ENCODE assay signal across 8 mouse cellular contexts in genomic region chr2:75589452-75589851, GRCm38 (mm10).
DNase-seq lines count a peak whose midpoint lies in the region; ATAC-seq lines count a peak whose summit lies in the region.

No protein-coding gene starts in this region.

- no peaks in the 10 kb centered on the region for H3K9me3 ChIP-seq in intestine, embryonic 15.5 days
- no peaks in the 10 kb centered on the region for H3K9me3 ChIP-seq in midbrain, embryonic 12.5 days

- peaks cover 8% of the 10 kb centered on the region; the same call in 1 of the 2 replicates for H3K27me3 ChIP-seq in intestine, embryonic 15.5 days (replicated peaks)
- peaks cover 16% of the 10 kb centered on the region for H3K27me3 ChIP-seq in midbrain, embryonic 12.5 days

- no peak for ATAC-seq in cerebellum, adult (ENCODE audit: insufficient number of reproducible peaks, low FRiP score, low TSS enrichment)
- ATAC-seq in intestine, embryonic 15.5 days = peak; percentile 13; the same call in 1 of the 2 replicates
- peak; percentile 74 for ATAC-seq in midbrain, embryonic 12.5 days (ENCODE audit: low FRiP score, low read depth)
- no peak for ATAC-seq in monocyte, adult 5-6 weeks (replicated peaks; ENCODE audit: insufficient number of reproducible peaks, low FRiP score, low TSS enrichment, poor library complexity, severe bottlenecking)

- DNase-seq in cerebellum, postnatal 10 days = peak; percentile 36 to 46
- DNase-seq in right cerebral cortex, postnatal 10 days (ENCODE audit: low spot score in 2 of 2) = peak; percentile 59 to 66
- DNase-seq in right cerebral cortex, adult 18-20 months = no peak
- peak; percentile 43 for DNase-seq in thymus, postnatal 14 days

- H3K4me1 ChIP-seq in intestine, embryonic 15.5 days (replicated peaks) = 0 out of 2 replicates have a peak, but pooled peaks cover 6% of the 10 kb centered on the region
- H3K4me1 ChIP-seq in midbrain, embryonic 12.5 days = peaks cover 16% of the 10 kb centered on the region

- peak overlapping the region; percentile 57 for H3K4me2 ChIP-seq in intestine, embryonic 15.5 days (replicated peaks)
- H3K4me2 ChIP-seq in midbrain, embryonic 12.5 days (replicated peaks) = peak overlapping the region; percentile 49

- 8% methylated on average over 19 of the region's 19 CpGs for WGBS in intestine, embryonic 15.5 days
- WGBS in midbrain, embryonic 12.5 days = 5% methylated on average over 19 of the region's 19 CpGs

- no peak overlapping the region for H3K9ac ChIP-seq in intestine, embryonic 15.5 days
- H3K9ac ChIP-seq in midbrain, embryonic 12.5 days (replicated peaks) = peak overlapping the region; percentile 31; the same call in 1 of the 2 replicates

- no peak overlapping the region for H3K27ac ChIP-seq in intestine, embryonic 15.5 days
- H3K27ac ChIP-seq in midbrain, embryonic 12.5 days (replicated peaks) = no peak overlapping the region

- no peaks in the 10 kb centered on the region for H3K36me3 ChIP-seq in intestine, embryonic 15.5 days
- no peaks in the 10 kb centered on the region for H3K36me3 ChIP-seq in midbrain, embryonic 12.5 days

- peak overlapping the region; percentile 19; the same call in 1 of the 2 replicates for H3K4me3 ChIP-seq in intestine, embryonic 15.5 days (replicated peaks)
- H3K4me3 ChIP-seq in midbrain, embryonic 12.5 days = peak overlapping the region; percentile 5

Comparison
In these comparisons a context has a peak if more than half of its experiments do, and no peak if none do; other contexts are left out.
1. ATAC-seq: peak in intestine, embryonic 15.5 days (single experiment) and midbrain, embryonic 12.5 days (single experiment); none in cerebellum, adult (single experiment) and monocyte, adult 5-6 weeks (single experiment).